Mouse (Mus musculus): Measurements from ENCODE around the gene Pitx1.

Pitx1 gene

DNA sequence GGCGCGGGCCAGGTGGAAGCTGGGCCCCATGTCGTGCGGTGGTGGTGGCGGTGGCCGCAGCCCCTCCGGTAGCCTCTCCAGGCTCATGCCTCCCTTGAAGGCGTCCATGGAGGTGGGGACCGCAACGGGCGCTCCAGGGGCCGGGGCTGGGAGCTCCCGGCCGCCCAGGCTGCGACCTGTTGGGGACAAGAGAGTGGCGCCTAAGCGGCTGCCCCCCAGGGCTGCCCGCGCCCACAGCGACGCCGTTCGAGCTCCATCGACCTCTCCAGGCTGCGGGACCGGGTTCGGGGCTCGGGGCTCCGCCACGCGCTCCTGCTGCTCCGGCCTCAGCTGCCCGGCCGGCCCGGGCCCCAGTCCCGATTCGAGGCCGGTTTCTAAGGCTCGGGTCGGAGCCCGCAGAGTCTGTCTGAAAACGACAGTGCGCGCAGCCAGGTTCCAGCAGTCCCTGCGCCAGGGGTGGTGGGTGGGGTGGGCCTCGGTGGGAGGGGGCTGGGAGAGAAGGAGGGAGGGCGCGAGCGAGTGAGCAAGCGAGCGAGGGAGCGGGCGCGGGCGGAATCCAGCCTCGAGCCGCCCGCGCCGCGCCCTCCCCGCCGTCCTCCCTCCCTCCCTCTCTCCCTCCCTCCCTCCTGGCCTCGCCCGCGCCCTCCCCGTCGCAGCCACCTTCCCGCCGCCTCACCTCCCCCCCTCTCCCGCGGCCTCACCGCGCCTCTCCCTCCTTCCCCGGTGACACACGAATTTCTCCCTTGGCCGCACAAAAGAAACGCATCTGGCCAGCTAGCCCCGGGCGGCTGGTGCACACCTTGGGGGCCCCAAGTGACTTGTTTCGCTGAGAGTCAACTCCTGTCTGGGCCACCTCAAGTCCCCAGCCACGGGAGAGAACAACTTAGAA, 4.9 kb downstream of the Pitx1 start:
- DNase-seq = peak; percentile 42

- no peak for DNase-seq
These were observed 5.7 kb downstream of the Pitx1 start for GRCm38 (mm10) chr13:55830081-55830832.

GRCm38 (mm10) chr13:55829018-55829655, 6.9 kb downstream of the Pitx1 start:
- DNase-seq = no peak

GRCm38 (mm10) chr13:55828141-55829017, 7.6 kb downstream of the Pitx1 start:
- DNase-seq = peak; percentile 53

- no peak for DNase-seq
These were observed 8.3 kb downstream of the Pitx1 start for GRCm38 (mm10) chr13:55827679-55828140.

DNA sequence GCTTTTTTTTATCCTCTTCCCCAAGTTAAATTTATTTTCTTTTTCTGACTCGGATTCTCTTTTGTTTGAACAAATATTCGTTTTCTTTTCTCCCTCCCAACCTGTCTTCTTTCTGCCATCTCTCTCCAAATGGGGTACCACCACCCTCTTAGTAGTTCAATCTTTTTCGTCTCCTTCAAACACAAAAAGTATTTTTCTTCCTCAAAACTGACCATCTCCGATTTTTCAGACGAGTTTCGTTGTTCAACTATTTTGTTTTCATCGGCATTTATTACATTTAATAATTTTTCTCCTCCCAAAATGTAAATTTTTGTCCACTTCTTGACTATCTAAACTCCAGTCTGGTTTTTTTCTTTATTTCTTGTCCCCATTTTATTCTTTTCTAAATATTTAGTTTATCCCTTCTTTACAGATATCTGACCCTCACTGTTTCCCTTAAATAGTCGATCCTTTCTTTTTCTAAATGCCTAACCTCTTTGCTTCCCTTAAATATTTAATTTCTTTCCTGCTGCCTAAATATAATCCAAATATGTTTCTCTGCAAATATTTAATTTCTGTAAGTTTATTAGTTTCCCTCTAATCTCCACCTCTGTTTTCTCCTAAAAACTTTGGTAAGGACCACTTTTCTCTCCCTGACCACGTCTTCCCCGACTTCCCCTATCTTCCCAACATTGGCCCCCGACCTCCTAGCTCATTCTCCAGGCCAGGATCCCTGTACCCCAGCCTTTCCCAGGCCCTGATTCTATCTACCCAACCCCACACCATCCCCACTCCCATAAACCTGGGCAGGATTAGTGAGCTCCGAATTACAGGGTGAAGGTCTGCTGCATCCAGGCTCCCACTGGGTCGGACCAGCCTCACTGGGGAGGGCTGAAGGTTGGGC, 9.0 kb downstream of the Pitx1 start:
- DNase-seq = peak; percentile 40

DNA sequence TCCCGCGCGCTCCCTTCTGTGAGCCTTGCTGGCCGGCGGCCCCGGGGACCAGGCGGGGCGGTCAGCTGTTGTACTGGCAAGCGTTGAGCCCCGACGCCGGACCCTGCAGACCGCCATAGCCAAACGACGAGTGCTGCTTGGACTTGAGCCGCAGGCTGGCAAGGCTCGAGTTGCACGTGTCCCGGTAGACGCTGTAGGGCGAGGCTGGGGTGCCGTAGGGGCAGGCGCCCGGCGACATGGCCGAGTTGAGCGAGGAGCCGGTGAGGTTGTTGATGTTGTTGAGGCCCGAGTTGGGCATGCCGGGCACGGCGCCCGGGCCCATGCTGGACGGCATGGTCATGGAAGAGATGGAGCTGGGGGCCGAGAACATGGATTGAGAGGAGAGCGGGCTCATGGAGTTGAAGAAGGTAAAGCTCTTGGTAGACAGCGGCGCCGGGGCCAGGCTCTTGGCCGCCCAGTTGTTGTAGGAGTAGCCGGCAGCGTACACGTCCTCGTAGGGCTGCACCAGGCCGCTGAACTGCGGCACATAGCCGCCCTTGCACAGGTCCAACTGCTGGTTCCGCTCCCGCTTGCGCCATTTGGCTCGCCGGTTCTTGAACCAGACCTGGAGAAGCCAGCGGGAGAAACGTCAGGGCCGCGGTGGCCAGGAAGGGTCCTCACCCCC, 9.9 kb downstream of the Pitx1 start:
- peak; percentile 48 for DNase-seq

DNA sequence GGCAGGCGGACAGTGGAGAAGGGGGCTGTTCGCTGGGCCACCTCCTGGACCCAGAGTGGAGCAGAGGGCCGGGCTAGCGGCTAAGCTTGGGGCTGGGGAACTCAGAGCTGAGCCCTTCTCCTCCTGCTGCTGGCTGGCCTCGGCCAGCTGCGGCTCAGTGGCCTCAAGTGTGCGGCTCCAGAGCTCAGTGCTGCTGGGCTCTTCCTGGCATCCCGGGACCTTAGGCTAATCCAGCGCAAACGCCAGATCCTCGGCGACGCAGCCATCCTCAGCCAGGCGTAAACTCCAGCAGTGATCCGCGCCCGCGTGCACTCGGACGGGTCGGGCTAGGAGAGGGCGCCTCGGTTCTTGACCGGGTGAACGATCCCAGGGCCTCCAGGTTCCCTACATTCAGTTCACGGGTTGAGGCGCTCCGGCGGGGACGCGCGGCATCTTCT, 10.7 kb downstream of the Pitx1 start:
- DNase-seq = peak; percentile 59

DNA sequence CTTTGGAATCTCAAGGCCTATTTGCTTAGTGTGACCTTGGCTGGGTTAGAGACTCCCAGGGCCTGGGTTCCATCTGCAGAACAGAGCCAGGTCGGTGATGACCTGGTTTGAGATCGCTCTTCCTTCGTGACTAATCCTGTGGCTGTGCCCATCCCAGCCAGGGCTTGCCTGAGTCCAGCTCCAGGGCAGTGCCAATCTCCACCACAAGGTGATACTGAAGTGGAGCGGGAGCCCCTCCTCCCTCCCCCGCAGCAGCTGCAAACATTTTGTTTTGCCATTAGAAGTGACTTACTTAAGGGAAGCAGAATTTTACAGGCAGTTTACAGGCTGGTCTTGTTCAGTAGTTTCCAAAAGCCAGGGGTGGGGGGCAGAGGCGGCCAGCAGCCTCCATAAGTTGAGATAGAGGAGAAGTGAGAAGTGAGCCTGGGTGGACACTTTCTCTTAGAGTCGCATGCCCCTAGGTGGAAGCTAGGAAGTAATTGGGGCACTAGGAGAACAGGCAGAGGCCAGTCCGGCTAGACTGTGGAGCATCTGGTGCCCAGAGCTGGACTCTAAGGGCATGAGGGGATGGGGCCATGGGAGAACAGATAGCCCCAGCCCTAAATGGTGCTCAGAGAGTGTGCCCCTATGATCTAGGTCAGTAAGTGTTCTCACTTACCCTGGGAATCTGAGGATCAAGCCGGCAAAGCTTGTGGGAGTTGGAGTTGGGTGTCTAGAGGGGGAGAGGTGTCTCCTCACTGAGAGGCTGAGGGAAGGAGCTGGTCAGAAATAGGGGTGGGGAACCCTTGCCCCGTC, 11.6 kb downstream of the Pitx1 start:
- peak; percentile 50 for DNase-seq

GRCm38 (mm10) chr13:55822499-55822898, 13.5 kb downstream of the Pitx1 start:
- DNase-seq = no peak

DNA sequence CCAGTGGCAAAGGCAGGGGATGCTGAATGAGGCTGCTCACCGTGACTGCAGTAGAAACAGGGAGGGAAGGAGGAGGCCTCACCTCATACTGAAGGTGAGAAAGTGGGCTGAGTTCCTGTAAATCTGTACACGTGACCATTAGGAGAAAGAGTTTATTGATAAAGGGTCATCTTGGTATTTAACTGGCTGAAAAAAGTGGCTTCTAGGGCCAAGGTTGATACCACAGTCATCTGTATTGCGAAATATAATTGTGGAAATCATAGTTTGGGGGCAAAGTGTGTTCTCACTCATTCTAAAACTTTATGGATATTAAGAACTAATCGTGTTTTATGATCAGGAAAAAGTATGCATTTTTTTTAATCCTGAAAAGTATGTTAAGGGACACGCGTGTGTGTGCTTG, 21.2 kb downstream of the Pitx1 start:
- no peak for DNase-seq

DNA sequence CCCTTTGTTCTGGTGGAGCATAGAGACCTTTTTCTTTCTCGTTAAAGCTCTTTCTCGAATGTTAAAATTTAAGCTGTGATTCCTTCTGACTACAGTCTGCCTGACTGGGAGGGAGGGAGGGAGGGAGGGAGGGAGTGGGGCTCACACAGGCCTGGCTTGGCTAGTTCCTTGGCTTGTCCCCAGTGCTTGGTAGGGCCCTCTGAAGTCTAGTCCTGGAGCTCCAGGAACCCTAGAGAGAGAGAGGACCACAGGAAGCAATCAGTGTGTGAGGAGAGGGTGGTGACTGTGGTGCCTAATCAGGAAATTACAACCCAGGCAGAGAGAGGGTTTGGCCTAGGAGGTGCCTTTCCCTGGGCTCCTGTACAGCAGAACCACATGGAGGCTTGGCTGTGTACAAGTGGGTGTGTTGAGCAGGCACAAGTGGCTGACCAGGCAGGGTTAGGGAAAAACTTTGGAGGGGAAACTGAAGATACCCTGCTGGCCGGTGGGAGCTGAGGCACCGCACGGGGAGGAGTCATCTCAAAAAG, 22.4 kb downstream of the Pitx1 start:
- DNase-seq = no peak

- DNase-seq = no peak
These were observed 25.0 kb downstream of the Pitx1 start for GRCm38 (mm10) chr13:55810947-55811346.

- no peak for DNase-seq
These were observed 26.3 kb downstream of the Pitx1 start for GRCm38 (mm10) chr13:55809707-55810106.

DNA sequence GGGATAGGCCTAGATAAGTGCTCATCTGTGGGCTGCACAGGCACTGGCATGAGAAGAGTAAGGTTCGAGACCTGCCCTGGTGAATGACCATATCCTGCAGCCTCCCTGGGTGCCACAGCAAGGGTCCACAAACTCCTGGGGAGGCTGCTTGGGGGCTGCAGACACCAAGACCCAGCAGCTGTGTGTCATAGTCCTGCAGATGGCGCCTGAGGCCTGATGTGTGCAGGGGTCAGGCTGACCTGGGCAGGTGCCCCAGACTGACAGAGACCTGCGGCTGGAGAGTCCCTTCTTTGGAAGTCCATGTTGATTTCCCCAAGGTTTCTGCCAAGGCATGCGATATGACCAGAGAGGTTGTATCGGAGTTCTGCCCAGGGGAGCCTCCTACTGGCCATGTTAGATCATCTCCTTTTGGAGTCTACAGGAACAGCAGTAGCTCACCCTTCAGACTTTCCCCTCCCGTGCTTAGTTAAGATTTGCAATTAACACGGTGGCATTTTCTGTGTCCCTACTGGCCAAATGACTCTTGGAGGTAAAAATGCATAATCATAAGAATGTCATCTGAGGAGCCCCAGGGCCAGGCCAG, 26.9 kb downstream of the Pitx1 start:
- no peak for DNase-seq

- no peak for DNase-seq
These were observed 32.0 kb downstream of the Pitx1 start for GRCm38 (mm10) chr13:55803973-55804372.

DNA sequence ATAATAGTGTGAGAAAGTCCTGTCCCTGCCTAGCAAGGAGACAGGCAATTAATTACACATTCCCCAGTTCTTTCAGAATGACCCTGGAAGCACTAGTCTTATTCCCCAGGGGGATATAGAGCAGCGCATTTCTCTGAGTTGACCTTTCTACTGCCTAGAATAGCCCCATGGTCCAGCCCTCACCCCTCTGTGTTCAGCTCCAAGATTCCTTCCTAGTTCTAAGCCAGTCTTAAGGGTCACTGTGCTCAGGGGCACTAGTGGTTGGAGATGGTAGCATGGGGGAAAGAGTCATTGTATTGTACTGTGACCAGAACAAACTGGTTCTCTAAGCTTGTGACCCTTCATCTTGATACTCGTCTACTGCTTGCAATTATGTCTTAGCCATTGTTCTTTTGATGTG, 34.7 kb downstream of the Pitx1 start:
- no peak for DNase-seq

- DNase-seq = no peak
These were observed 49.9 kb downstream of the Pitx1 start for GRCm38 (mm10) chr13:55786120-55786519.

- DNase-seq = no peak
These were observed 51.7 kb downstream of the Pitx1 start, which contains the start of gene Catsper3 for GRCm38 (mm10) chr13:55784268-55784667. Gene Catsper3 (plus strand): TSS chr13:55784568.
